Mouse (Mus musculus) E14TG2a.4 (cell line): ENCODE results near the gene Ptcd1.
"Not testable (repeated sequence)": the region's sequence is repeated elsewhere in the genome, so short reads cannot be mapped to it uniquely, and the experiment has no call there.

Source experiments
- CTCF ChIP-seq: conservative IDR thresholded peaks from 2 replicates; pipeline ENCODE4 v1.5.1; 2014; ENCODE audit warnings: low read length
- POU5F1 ChIP-seq: IDR thresholded peaks from 2 replicates; pipeline ENCODE4 v1.6.1; 2014; ENCODE audit warnings: low read length, borderline replicate concordance

DNA sequence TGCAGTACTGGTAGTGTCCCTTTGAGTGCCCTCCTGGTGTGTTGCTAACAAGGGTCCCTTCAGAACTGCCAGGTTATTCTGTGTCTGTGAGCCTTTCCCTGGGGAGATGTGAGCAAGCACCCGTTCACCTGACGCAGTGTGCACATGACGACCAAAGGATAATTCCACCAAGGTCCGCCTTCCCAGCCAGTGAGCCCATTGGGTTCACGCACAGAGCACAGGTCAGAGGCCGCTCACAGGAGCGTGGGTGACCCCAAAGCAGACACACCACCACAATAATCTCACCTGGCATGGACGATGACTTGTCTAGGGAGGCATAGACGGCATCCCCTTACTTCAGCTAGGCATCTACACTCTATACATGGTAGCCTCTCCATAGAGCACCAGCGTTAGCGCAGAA lies 65.5 kb downstream of the Ptcd1 start:
- not testable (repeated sequence) for TF ChIP-seq CTCF, POU5F1
